Mouse (Mus musculus) MEL (cell line): ENCODE measurements around the gene Farsa. TPM values are rescaled to one million over a fixed set of nuclear protein-coding genes. Genes with fewer than 3 reads are reported as not detected.
A peak's percentile ranks its signal among the peaks of the same experiment; 100 is the strongest.
"Not testable (repeated sequence)": the region's sequence is repeated elsewhere in the genome, so short reads cannot be mapped to it uniquely, and the experiment has no call there.

Source experiments
- DNase-seq: peaks from one replicate; pipeline ENCODE4 v3.0.0; 2011; ENCODE audit warnings: low read depth, low spot score
- H3K27ac ChIP-seq: 2 replicates; pipeline ENCODE4 v1.5.1; 2012; ENCODE audit warnings: low read depth, mild to moderate bottlenecking, control low read depth, low read length, moderate library complexity; ENCODE audit not compliant: control insufficient read depth
- H3K27me3 ChIP-seq, 2 experiments: fragments of 150-350 bp in 1 of 2; sonication (generic) in 1 of 2; 2 replicates each; pipeline ENCODE4 v1.6.1; 2012; ENCODE audit warnings: low read length in 2 of 2, mild to moderate bottlenecking in 2 of 2, improper control_type of control experiment in 1 of 2, moderate library complexity in 1 of 2; ENCODE audit not compliant: insufficient read depth in 2 of 2, control insufficient read depth in 1 of 2
- H3K36me3 ChIP-seq, 2 experiments: 2 replicates each; pipeline ENCODE4 v1.6.1; 2012 to 2014; ENCODE audit warnings: low read length in 2 of 2, improper control_type of control experiment in 1 of 2, inconsistent platforms in 1 of 2, mild to moderate bottlenecking in 1 of 2; ENCODE audit not compliant: insufficient read depth in 2 of 2, control insufficient read depth in 1 of 2
- H3K4me1 ChIP-seq, 2 experiments: fragments of 150-350 bp in 1 of 2; sonication (generic) in 1 of 2; 2 replicates each; pipeline ENCODE4 v1.6.1; 2012; ENCODE audit warnings: low read length in 2 of 2, improper control_type of control experiment in 1 of 2, mild to moderate bottlenecking in 1 of 2; ENCODE audit not compliant: insufficient read depth in 2 of 2, control insufficient read depth in 1 of 2
- H3K4me3 ChIP-seq, 2 experiments: fragments of 150-350 bp in 1 of 2; sonication (generic) in 1 of 2; 2 replicates each; pipeline ENCODE4 v1.5.1; 2012; ENCODE audit warnings: low read depth in 2 of 2, low read length in 2 of 2, mild to moderate bottlenecking in 2 of 2, moderate library complexity in 2 of 2, control low read depth in 1 of 2, improper control_type of control experiment in 1 of 2; ENCODE audit not compliant: control insufficient read depth in 1 of 2, insufficient read depth in 1 of 2
- H3K79me2 ChIP-seq: 2 replicates; pipeline ENCODE4 v1.6.1; 2012; ENCODE audit warnings: mild to moderate bottlenecking, low read length, moderate library complexity; ENCODE audit not compliant: control insufficient read depth, poor library complexity, insufficient read depth
- H3K9ac ChIP-seq: 2 replicates; pipeline ENCODE4 v1.6.1; 2012; ENCODE audit warnings: low read depth, mild to moderate bottlenecking, control low read depth, low read length, moderate library complexity; ENCODE audit not compliant: control insufficient read depth, poor library complexity, severe bottlenecking
- H3K9me3 ChIP-seq: fragments of 150-350 bp; sonication (generic); replicated peaks from 2 replicates; pipeline ENCODE4 v1.6.1; 2012; ENCODE audit warnings: mild to moderate bottlenecking, low read length, improper control_type of control experiment, moderate library complexity; ENCODE audit not compliant: insufficient read depth
- BHLHE40 ChIP-seq: IDR thresholded peaks from 2 replicates; pipeline ENCODE4 v1.6.1; 2012; ENCODE audit warnings: low read depth, mild to moderate bottlenecking, inconsistent platforms, low read length, improper control_type of control experiment, borderline replicate concordance
- CHD1 ChIP-seq: IDR thresholded peaks from 2 replicates; pipeline ENCODE4 v1.6.1; 2012; ENCODE audit warnings: low read depth, mild to moderate bottlenecking, inconsistent platforms, low read length, improper control_type of control experiment
- CHD2 ChIP-seq: IDR thresholded peaks from 2 replicates; pipeline ENCODE4 v1.6.1; 2011; ENCODE audit warnings: low read length, improper control_type of control experiment
- CTCF ChIP-seq, 3 experiments: IDR thresholded peaks in 2 of 3; conservative IDR thresholded peaks in 1 of 3; 2 replicates each; pipeline ENCODE4 v1.5.1; 2011 to 2012; ENCODE audit warnings: low read length in 3 of 3, low read depth in 2 of 3, mild to moderate bottlenecking in 2 of 3, improper control_type of control experiment in 1 of 3, inconsistent platforms in 1 of 3, mixed read lengths in 1 of 3, moderate library complexity in 1 of 3; ENCODE audit not compliant: control insufficient read depth in 1 of 3, insufficient read depth in 1 of 3, poor library complexity in 1 of 3, severe bottlenecking in 1 of 3
- E2F4 ChIP-seq: IDR thresholded peaks from 2 replicates; pipeline ENCODE4 v1.6.1; 2011; ENCODE audit warnings: low read depth, low read length, improper control_type of control experiment, borderline replicate concordance
- ELF1 ChIP-seq: IDR thresholded peaks from 2 replicates; pipeline ENCODE4 v1.6.1; 2014; ENCODE audit warnings: low read depth, mild to moderate bottlenecking, inconsistent platforms, low read length, improper control_type of control experiment, moderate library complexity
- EP300 ChIP-seq, 2 experiments: IDR thresholded peaks; 2 replicates each; pipeline ENCODE4 v1.6.1; 2011; ENCODE audit warnings: improper control_type of control experiment in 2 of 2, low read length in 2 of 2, low read depth in 1 of 2, mild to moderate bottlenecking in 1 of 2
- ETS1 ChIP-seq: IDR thresholded peaks from 2 replicates; pipeline ENCODE4 v1.6.1; 2012; ENCODE audit warnings: low read depth, mild to moderate bottlenecking, inconsistent platforms, low read length, improper control_type of control experiment, moderate library complexity
- GATA1 ChIP-seq: IDR thresholded peaks from 2 replicates; pipeline ENCODE4 v1.6.1; 2011; ENCODE audit warnings: low read depth, low read length, improper control_type of control experiment
- KAT2A ChIP-seq: conservative IDR thresholded peaks from 2 replicates; pipeline ENCODE4 v1.6.1; 2012; ENCODE audit warnings: low read depth, low read length, improper control_type of control experiment, inconsistent platforms
- MAFK ChIP-seq: IDR thresholded peaks from 2 replicates; pipeline ENCODE4 v1.6.1; 2011; ENCODE audit warnings: low read depth, mild to moderate bottlenecking, low read length, improper control_type of control experiment, borderline replicate concordance
- MEF2A ChIP-seq: IDR thresholded peaks from 2 replicates; pipeline ENCODE4 v1.6.1; 2014; ENCODE audit warnings: low read depth, mild to moderate bottlenecking, inconsistent platforms, low read length, improper control_type of control experiment; ENCODE audit not compliant: poor library complexity, insufficient replicate concordance, severe bottlenecking; ENCODE audit errors: extremely low read depth
- MYB ChIP-seq: IDR thresholded peaks from 2 replicates; pipeline ENCODE4 v1.6.1; 2011; ENCODE audit warnings: mild to moderate bottlenecking, low read depth, low read length, improper control_type of control experiment
- MYC ChIP-seq: IDR thresholded peaks from 2 replicates; pipeline ENCODE4 v1.6.1; 2011; ENCODE audit warnings: low read depth, mild to moderate bottlenecking, low read length, improper control_type of control experiment, moderate library complexity
- NRF1 ChIP-seq: IDR thresholded peaks from 2 replicates; pipeline ENCODE4 v1.6.1; 2014; ENCODE audit warnings: low read depth, mild to moderate bottlenecking, inconsistent platforms, low read length, improper control_type of control experiment, moderate library complexity; ENCODE audit not compliant: poor library complexity, insufficient read depth, severe bottlenecking
- POLR2AphosphoS2 ChIP-seq: IDR thresholded peaks from 2 replicates; pipeline ENCODE4 v1.6.1; 2011; ENCODE audit warnings: low read length, improper control_type of control experiment
- POLR2AphosphoS5 ChIP-seq: IDR thresholded peaks from 2 replicates; pipeline ENCODE4 v1.6.1; 2012; ENCODE audit warnings: low read depth, borderline replicate concordance, mild to moderate bottlenecking, inconsistent platforms, low read length, moderate library complexity, mixed read lengths
- RAD21 ChIP-seq: IDR thresholded peaks from 2 replicates; pipeline ENCODE4 v1.6.1; 2011; ENCODE audit warnings: mild to moderate bottlenecking, low read depth, low read length, improper control_type of control experiment
- RCOR1 ChIP-seq: IDR thresholded peaks from 2 replicates; pipeline ENCODE4 v1.6.1; 2012; ENCODE audit warnings: low read depth, mild to moderate bottlenecking, inconsistent platforms, low read length, improper control_type of control experiment
- SMC3 ChIP-seq: IDR thresholded peaks from 2 replicates; pipeline ENCODE4 v1.6.1; 2011; ENCODE audit warnings: low read depth, low read length, improper control_type of control experiment
- TAL1 ChIP-seq: IDR thresholded peaks from 2 replicates; pipeline ENCODE4 v1.6.1; 2012; ENCODE audit warnings: mild to moderate bottlenecking, inconsistent platforms, low read length, moderate library complexity, mixed read lengths
- TBP ChIP-seq: IDR thresholded peaks from 2 replicates; pipeline ENCODE4 v1.8.0; 2011; ENCODE audit warnings: low read depth, low read length, improper control_type of control experiment
- TCF12 ChIP-seq: IDR thresholded peaks from 2 replicates; pipeline ENCODE4 v1.6.1; 2014; ENCODE audit warnings: low read depth, mild to moderate bottlenecking, inconsistent platforms, low read length, improper control_type of control experiment, moderate library complexity
- UBTF ChIP-seq: IDR thresholded peaks from 2 replicates; pipeline ENCODE4 v1.6.1; 2012; ENCODE audit warnings: low read depth, mild to moderate bottlenecking, inconsistent platforms, low read length, improper control_type of control experiment, moderate library complexity, borderline replicate concordance; ENCODE audit not compliant: insufficient read depth
- USF2 ChIP-seq, 2 experiments: IDR thresholded peaks; 2 replicates each; pipeline ENCODE4 v1.6.1; 2011 to 2012; ENCODE audit warnings: improper control_type of control experiment in 2 of 2, low read length in 2 of 2, borderline replicate concordance in 1 of 2, inconsistent platforms in 1 of 2, low read depth in 1 of 2, mild to moderate bottlenecking in 1 of 2; ENCODE audit not compliant: insufficient read depth in 1 of 2
- ZKSCAN1 ChIP-seq: IDR thresholded peaks from 2 replicates; pipeline ENCODE4 v1.6.1; 2012; ENCODE audit warnings: low read depth, mild to moderate bottlenecking, inconsistent platforms, low read length, improper control_type of control experiment, moderate library complexity
- ZMIZ1 ChIP-seq: IDR thresholded peaks from 2 replicates; pipeline ENCODE4 v1.6.1; 2012; ENCODE audit warnings: low read depth, mild to moderate bottlenecking, inconsistent platforms, low read length, improper control_type of control experiment, moderate library complexity
- polyA plus RNA-seq, 2 experiments: library from polyadenylated mRNA; stranded (reverse) in 1 of 2; unstranded in 1 of 2; fragments of >175 nt in 1 of 2; fragments of >200 nt in 1 of 2; gene quantifications; 2 replicates each; pipeline versions ENCODE4 v1.2.1 to v1.2.4; 2012; ENCODE audit warnings: low replicate concordance in 2 of 2, low read depth in 1 of 2; ENCODE audit not compliant: insufficient read length in 2 of 2, insufficient read depth in 1 of 2, missing spikeins in 1 of 2
- total RNA-seq: library from RNA; depleted of rRNA; stranded (reverse); fragments of 300-350 nt; gene quantifications from 2 replicates; pipeline ENCODE4 v1.2.3, GENCODE M21; 2012

Farsa gene
- total and polyA plus RNA-seq, 3 experiments: 152 to 295 (median 245) TPM

GRCm38 (mm10) chr8:84907979-84908378, 51.2 kb downstream of the Farsa start:
- TF ChIP-seq UBTF: 0 out of 2 replicates have a peak, but pooled peaks have one; percentile 31
- TF ChIP-seq CTCF (IDR thresholded peaks at IDR 0.05 in 2 of 3, conservative IDR thresholded peaks at IDR 0.05 in 1 of 3; ENCODE audit: control insufficient read depth in 1 of 3, insufficient read depth in 1 of 3, low read depth in 2 of 3, low read length in 3 of 3, poor library complexity in 1 of 3, severe bottlenecking in 1 of 3): peak in 1 of 3 experiments; percentile 17; a peak in 1 of 6 replicates
- TF ChIP-seq MYC: 0 out of 2 replicates have a peak, but pooled peaks have one; percentile 4
- H3K9me3 ChIP-seq, DNase-seq, H3K27me3 ChIP-seq: not testable (repeated sequence)
- Histone ChIP-seq H3K4me1 (peaks cover 2 to 39% of the 10 kb centered on the region in 2 experiments; a peak in 3 of 4 replicates), H3K27ac (peak overlapping the region; percentile 78), H3K79me2 (peaks cover 37% of the 10 kb centered on the region), H3K36me3 (peaks cover 9 to 31% of the 10 kb centered on the region in 2 experiments; a peak in 3 of 4 replicates), H3K4me3 (peak overlapping the region; percentile 24 to 35; a peak in 3 of 4 replicates), H3K9ac (peak overlapping the region; percentile 54)

- peak within 1 kb of the TSS; percentile 74 to 94 for H3K4me3 ChIP-seq
- no peaks in the 10 kb centered on the region for H3K9me3 ChIP-seq
- H3K79me2 ChIP-seq: peaks cover 32% of the 10 kb centered on the region
- H3K36me3 ChIP-seq: peaks cover 9 to 30% of the 10 kb centered on the region in 2 experiments; a peak in 3 of 4 replicates
- DNase-seq: peak; percentile 99
- H3K9ac ChIP-seq: peak within 1 kb of the TSS; percentile 96
- H3K4me1 ChIP-seq: peaks cover 2 to 38% of the 10 kb centered on the region in 2 experiments; a peak in 3 of 4 replicates
- H3K27me3 ChIP-seq: no peaks in the 10 kb centered on the region
- H3K27ac ChIP-seq: peak within 1 kb of the TSS; percentile 95
- no peak for TF ChIP-seq GATA1
- TF ChIP-seq CHD2: no peak; the same call in 1 of the 2 replicates
- TF ChIP-seq RAD21: no peak
- TF ChIP-seq MYC: peak; percentile 81; the same call in 1 of the 2 replicates
- peak; percentile 84 for TF ChIP-seq POLR2AphosphoS2
- 0 out of 2 replicates have a peak, but pooled peaks have one; percentile 2 for TF ChIP-seq SMC3
- TF ChIP-seq CHD1: no peak; the same call in 1 of the 2 replicates
- peak; percentile 91 for TF ChIP-seq TBP
- no peak for TF ChIP-seq TAL1
- no peak for TF ChIP-seq NRF1
- no peak for TF ChIP-seq RCOR1
- no peak for TF ChIP-seq UBTF
- no peak for TF ChIP-seq EP300 (IDR thresholded peaks at IDR 0.05; ENCODE audit: low read depth in 1 of 2, low read length in 2 of 2)
- TF ChIP-seq POLR2AphosphoS5: no peak; the same call in 1 of the 2 replicates
- 0 out of 2 replicates have a peak, but pooled peaks have one; percentile 6 for TF ChIP-seq ETS1
- peak; percentile 51; the same call in 1 of the 2 replicates for TF ChIP-seq E2F4
- peak; percentile 68; the same call in 1 of the 2 replicates for TF ChIP-seq TCF12
- peak; percentile 95 for TF ChIP-seq ZMIZ1
- no peak for TF ChIP-seq MEF2A
- TF ChIP-seq ELF1: 0 out of 2 replicates have a peak, but pooled peaks have one; percentile 7
- TF ChIP-seq ZKSCAN1: no peak
- no peak; the same call in 1 of the 2 replicates for TF ChIP-seq KAT2A
- no peak for TF ChIP-seq MAFK
- TF ChIP-seq USF2 (IDR thresholded peaks at IDR 0.05; ENCODE audit: borderline replicate concordance in 1 of 2, insufficient read depth in 1 of 2, low read depth in 1 of 2, low read length in 2 of 2): peak; percentile 77 to 89
- TF ChIP-seq MYB: no peak
- peak; percentile 83; the same call in 1 of the 2 replicates for TF ChIP-seq BHLHE40
These were observed 51.8 kb downstream of the Farsa start, which contains the start of gene Dnase2a for GRCm38 (mm10) chr8:84908421-84909161. Dnase2a (plus strand) TSS chr8:84908560.
